In the genomic region with DNA sequence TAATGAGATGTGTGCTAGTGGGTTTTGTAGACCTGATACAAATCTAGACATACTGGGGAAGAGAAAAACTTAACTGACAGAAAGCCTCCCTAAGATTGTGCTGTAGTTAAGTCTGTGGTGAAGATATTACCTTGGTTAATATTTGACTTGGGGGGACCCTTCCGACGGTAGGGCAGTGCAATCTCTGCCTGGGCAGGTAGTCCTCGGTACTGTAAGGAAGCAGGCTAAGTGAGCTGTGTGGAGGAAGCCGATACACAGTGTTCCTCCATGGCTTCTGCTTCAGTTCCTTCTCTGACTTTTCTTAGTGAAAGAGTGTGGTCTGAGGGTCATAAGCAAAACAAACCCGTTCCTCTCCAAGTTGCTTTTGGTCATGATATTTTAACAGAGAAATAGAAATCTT, we compare ENCODE assay signal across 20 mouse cellular contexts.
"Had no signal": no experiment of that assay in that cellular context is flagged by ENCODE, and none has a peak within 500 bp of the region (broad histone marks: within the 10 kb centered on the region; RNA-seq: fewer than 3 reads in every experiment).

No protein-coding gene starts in this region.

- H3K4me3 ChIP-seq: lung, embryonic 15.5 days; midbrain, embryonic 10.5 days; midbrain, embryonic 12.5 days; myocyte; neural tube, embryonic 13.5 days; neural tube, embryonic 15.5 days had no signal

- H3K4me1 ChIP-seq: lung, embryonic 15.5 days; midbrain, embryonic 12.5 days; neural tube, embryonic 13.5 days; neural tube, embryonic 15.5 days had no signal

- H3K9me3 ChIP-seq: lung, embryonic 15.5 days; midbrain, embryonic 10.5 days; midbrain, embryonic 12.5 days; neural tube, embryonic 13.5 days; neural tube, embryonic 15.5 days had no signal

- DNase-seq: liver, postnatal 0 days; lung, adult 2 months; lung, postnatal 4 days; midbrain, embryonic 14.5 days; retina, postnatal 1 day; right cerebral cortex, adult 18-20 months; right cerebral cortex, postnatal 25 days; right cerebral cortex, postnatal 4 days; spleen, adult 18-20 months; thymus, adult 18-20 months; thymus, postnatal 25 days; thymus, postnatal 4 days had no signal

- ATAC-seq: liver, postnatal 0 days; lung, postnatal 0 days; midbrain, embryonic 16.5 days had no signal

- H3K36me3 ChIP-seq: lung, embryonic 15.5 days; midbrain, embryonic 10.5 days; midbrain, embryonic 12.5 days; neural tube, embryonic 13.5 days; neural tube, embryonic 15.5 days had no signal

- H3K27me3 ChIP-seq: lung, embryonic 15.5 days; midbrain, embryonic 12.5 days; neural tube, embryonic 13.5 days; neural tube, embryonic 15.5 days had no signal

- H3K4me2 ChIP-seq: lung, embryonic 15.5 days; midbrain, embryonic 12.5 days; neural tube, embryonic 13.5 days; neural tube, embryonic 15.5 days had no signal

- H3K27ac ChIP-seq: lung, embryonic 15.5 days; midbrain, embryonic 10.5 days; midbrain, embryonic 12.5 days; neural tube, embryonic 13.5 days; neural tube, embryonic 15.5 days had no signal

- H3K9ac ChIP-seq: liver, postnatal 0 days; lung, embryonic 15.5 days; midbrain, embryonic 12.5 days; neural tube, embryonic 13.5 days; neural tube, embryonic 15.5 days had no signal
